Mouse (Mus musculus) heart, postnatal 10 days (tissue): ENCODE results near the gene Esp4. TPM values are rescaled to one million over a fixed set of nuclear protein-coding genes. Genes with fewer than 3 reads are reported as not detected.
"Not testable (repeated sequence)": the region's sequence is repeated elsewhere in the genome, so short reads cannot be mapped to it uniquely, and the experiment has no call there.

ENCODE experiments used
- DNase-seq, 2 experiments: peaks; one replicate each; pipeline ENCODE4 v3.0.0; 2021
- intact Hi-C: fragments of 180-260 bp; cut with DNase I; formaldehyde crosslinking; loops from one replicate; pipeline ENCODE4 v1.15.1; 2025
- total RNA-seq, 2 experiments: library from RNA; stranded (reverse); gene quantifications; 2 replicates each; pipeline ENCODE4 v1.2.3; 2021

Esp4 gene
- not detected for total RNA-seq

- intact Hi-C loops, result no loop called here
- no peak for DNase-seq
These were observed at the start of gene Esp4 for GRCm38 (mm10) chr17:40598294-40598693. Esp4 (plus strand) TSS chr17:40598594.

GRCm38 (mm10) chr17:40553470-40553869 is 44.9 kb upstream of the Esp4 start:
- DNase-seq, result no peak
- intact Hi-C loops, result no loop called here

DNA sequence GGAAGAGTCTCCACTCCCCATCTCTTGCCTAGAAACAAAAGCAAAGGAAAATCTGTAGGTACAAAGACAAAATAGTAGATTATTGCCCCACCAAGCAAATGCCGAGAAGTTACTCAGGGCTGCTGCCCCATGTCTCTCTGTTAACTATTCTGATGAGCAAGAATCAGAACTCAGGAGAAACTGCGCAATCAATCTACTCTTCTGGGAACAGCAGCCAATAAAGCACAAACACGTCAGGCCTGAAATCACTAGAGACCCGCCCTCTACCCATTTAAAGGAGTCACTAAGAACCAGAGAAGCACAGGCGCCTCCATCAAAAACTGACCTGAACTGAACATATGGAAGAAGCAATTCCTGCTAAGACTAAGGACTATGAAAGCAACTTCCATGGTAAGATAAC is 37.2 kb upstream of the Esp4 start, which contains the start of gene Esp6:
Gene Esp6 (plus strand): TSS at position 301 of the 400 bp plus-strand sequence.
- intact Hi-C loops, result no loop called here
- DNase-seq, result no peak

GRCm38 (mm10) chr17:40583906-40584305 is 14.5 kb upstream of the Esp4 start:
- intact Hi-C loops, DNase-seq: not testable (repeated sequence)

DNA sequence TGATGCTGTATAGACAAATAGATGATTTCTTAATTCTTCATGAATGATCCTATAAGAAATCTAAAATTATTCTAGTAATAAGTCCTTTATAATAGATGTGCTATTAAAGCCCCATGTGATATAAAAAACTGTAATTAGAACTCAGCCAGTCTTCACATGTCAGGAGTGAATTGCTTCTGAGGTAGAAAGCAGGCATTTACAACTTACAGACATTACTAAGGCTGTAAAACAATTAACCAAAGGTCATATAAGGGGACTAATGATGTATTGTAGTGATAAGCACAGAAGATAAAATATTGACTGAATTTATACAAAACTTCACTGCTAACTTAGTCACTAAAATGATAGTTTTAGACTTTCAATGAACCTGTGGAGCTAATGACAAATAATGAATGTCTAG is 7.1 kb upstream of the Esp4 start:
- intact Hi-C loops, result no loop called here
- no peak for DNase-seq

GRCm38 (mm10) chr17:40631775-40632174 is 33.4 kb downstream of the Esp4 start, which contains the start of gene Esp3:
Esp3 (plus strand) TSS chr17:40632075.
- DNase-seq, intact Hi-C loops: not testable (repeated sequence)

Other genes starting within 250 kb of the Esp4 start
- gene Esp8, start 78.6 kb upstream of the Esp4 start, total RNA-seq, result not detected
- not detected for gene Esp6, start 37.1 kb upstream of the Esp4 start, total RNA-seq
- not detected for gene Esp3, start 33.5 kb downstream of the Esp4 start, total RNA-seq
- not detected for gene Esp1, start 128.5 kb downstream of the Esp4 start, total RNA-seq
- not detected for gene Crisp2, start 208.4 kb downstream of the Esp4 start, total RNA-seq
- gene Rhag, start 212.5 kb downstream of the Esp4 start, total RNA-seq, result not detected